Mouse (Mus musculus): Measurements from ENCODE around the gene Nmt1. TPM values are rescaled to one million over a fixed set of nuclear protein-coding genes. Genes with fewer than 3 reads are reported as not detected.

The Nmt1 gene
- total and polyA plus RNA-seq, 3 experiments = 29.8 to 147 (median 70.5) TPM

- H3K4me1 ChIP-seq (ENCODE audit: control insufficient read depth in 1 of 2, insufficient read depth in 2 of 2, low read length in 2 of 2) = no peaks in the 10 kb centered on the region
- H3K27ac ChIP-seq (ENCODE audit: control insufficient read depth, low read depth, low read length) = no peak overlapping the region
- no peak overlapping the region for H3K9ac ChIP-seq (ENCODE audit: control insufficient read depth, low read depth, low read length, poor library complexity, severe bottlenecking)
Observed at GRCm38 (mm10) chr11:103068272-103068671, 40.3 kb downstream of the Nmt1 start.

GRCm38 (mm10) chr11:103068884-103069283 is 40.9 kb downstream of the Nmt1 start:
- H3K36me3 ChIP-seq (ENCODE audit: control insufficient read depth in 1 of 2, insufficient read depth in 2 of 2, low read length in 2 of 2) = peaks cover 0 to 10% of the 10 kb centered on the region in 2 experiments; a peak in 2 of 4 replicates
- H3K27ac ChIP-seq (ENCODE audit: control insufficient read depth, low read depth, low read length) = no peak overlapping the region
- H3K9me3 ChIP-seq (replicated peaks; ENCODE audit: insufficient read depth, low read length) = no peaks in the 10 kb centered on the region
- H3K4me3 ChIP-seq (ENCODE audit: control insufficient read depth in 1 of 2, insufficient read depth in 1 of 2, low read depth in 2 of 2, low read length in 2 of 2) = no peak overlapping the region
- DNase-seq (ENCODE audit: low read depth, low spot score) = no peak
- no peaks in the 10 kb centered on the region for H3K79me2 ChIP-seq (ENCODE audit: control insufficient read depth, insufficient read depth, low read length, poor library complexity)
- no peak for TF ChIP-seq MAX (IDR thresholded peaks at IDR 0.05; ENCODE audit: low read length)
- TF ChIP-seq MYB (IDR thresholded peaks at IDR 0.05; ENCODE audit: low read depth, low read length) = no peak
- TF ChIP-seq BHLHE40 (IDR thresholded peaks at IDR 0.05; ENCODE audit: borderline replicate concordance, low read depth, low read length) = no peak
- TF ChIP-seq POLR2A (IDR thresholded peaks at IDR 0.05; ENCODE audit: control insufficient read depth in 1 of 2, insufficient read depth in 1 of 2, low read depth in 1 of 2, low read length in 2 of 2, poor library complexity in 1 of 2) = peak in 1 of 2 experiments; percentile 31; a peak in 1 of 4 replicates
- TF ChIP-seq CTCF (IDR thresholded peaks at IDR 0.05 in 2 of 3, conservative IDR thresholded peaks at IDR 0.05 in 1 of 3; ENCODE audit: control insufficient read depth in 1 of 3, insufficient read depth in 1 of 3, low read depth in 2 of 3, low read length in 3 of 3, poor library complexity in 1 of 3, severe bottlenecking in 1 of 3) = no peak
- no peak overlapping the region for H3K9ac ChIP-seq (ENCODE audit: control insufficient read depth, low read depth, low read length, poor library complexity, severe bottlenecking)
- H3K27me3 ChIP-seq (ENCODE audit: control insufficient read depth in 1 of 2, insufficient read depth in 2 of 2, low read length in 2 of 2) = no peaks in the 10 kb centered on the region
- H3K4me1 ChIP-seq (ENCODE audit: control insufficient read depth in 1 of 2, insufficient read depth in 2 of 2, low read length in 2 of 2) = no peaks in the 10 kb centered on the region

More at GRCm38 (mm10) chr11:103068272-103068671, 40.3 kb downstream of the Nmt1 start:
- DNase-seq (ENCODE audit: low read depth, low spot score) = no peak
- Histone ChIP-seq H3K79me2 (ENCODE audit: control insufficient read depth, insufficient read depth, low read length, poor library complexity) (no peaks in the 10 kb centered on the region), H3K9me3 (replicated peaks; ENCODE audit: insufficient read depth, low read length) (no peaks in the 10 kb centered on the region), H3K4me3 (ENCODE audit: control insufficient read depth in 1 of 2, insufficient read depth in 1 of 2, low read depth in 2 of 2, low read length in 2 of 2) (no peak overlapping the region), H3K36me3 (ENCODE audit: control insufficient read depth in 1 of 2, insufficient read depth in 2 of 2, low read length in 2 of 2) (peaks cover 0 to 12% of the 10 kb centered on the region in 2 experiments; a peak in 2 of 4 replicates), H3K27me3 (ENCODE audit: control insufficient read depth in 1 of 2, insufficient read depth in 2 of 2, low read length in 2 of 2) (no peaks in the 10 kb centered on the region)
- TF ChIP-seq MEF2A (IDR thresholded peaks at IDR 0.05; ENCODE audit: extremely low read depth, insufficient replicate concordance, low read depth, low read length, poor library complexity, severe bottlenecking) (no peak), HCFC1 (IDR thresholded peaks at IDR 0.05; ENCODE audit: low read depth, low read length) (no peak), EP300 (IDR thresholded peaks at IDR 0.05; ENCODE audit: low read depth in 1 of 2, low read length in 2 of 2) (no peak), ETS1 (IDR thresholded peaks at IDR 0.05; ENCODE audit: low read depth, low read length) (no peak), BHLHE40 (IDR thresholded peaks at IDR 0.05; ENCODE audit: borderline replicate concordance, low read depth, low read length) (no peak), E2F4 (IDR thresholded peaks at IDR 0.05; ENCODE audit: borderline replicate concordance, low read depth, low read length) (no peak), MAFK (IDR thresholded peaks at IDR 0.05; ENCODE audit: borderline replicate concordance, low read depth, low read length) (no peak), ZNF384 (IDR thresholded peaks at IDR 0.05; ENCODE audit: low read depth, low read length) (no peak), KAT2A (conservative IDR thresholded peaks at IDR 0.05; ENCODE audit: low read depth, low read length) (no peak)

- Histone ChIP-seq H3K4me3 (ENCODE audit: control insufficient read depth in 1 of 2, insufficient read depth in 1 of 2, low read depth in 2 of 2, low read length in 2 of 2) (no peak overlapping the region), H3K36me3 (ENCODE audit: control insufficient read depth in 1 of 2, insufficient read depth in 2 of 2, low read length in 2 of 2) (peaks cover 0 to 10% of the 10 kb centered on the region in 2 experiments; a peak in 2 of 4 replicates), H3K27me3 (ENCODE audit: control insufficient read depth in 1 of 2, insufficient read depth in 2 of 2, low read length in 2 of 2) (no peaks in the 10 kb centered on the region), H3K4me1 (ENCODE audit: control insufficient read depth in 1 of 2, insufficient read depth in 2 of 2, low read length in 2 of 2) (no peaks in the 10 kb centered on the region), H3K9ac (ENCODE audit: control insufficient read depth, low read depth, low read length, poor library complexity, severe bottlenecking) (no peak overlapping the region), H3K27ac (ENCODE audit: control insufficient read depth, low read depth, low read length) (no peak overlapping the region), H3K79me2 (ENCODE audit: control insufficient read depth, insufficient read depth, low read length, poor library complexity) (no peaks in the 10 kb centered on the region), H3K9me3 (replicated peaks; ENCODE audit: insufficient read depth, low read length) (no peaks in the 10 kb centered on the region)
- TF ChIP-seq GABPA (IDR thresholded peaks at IDR 0.05; ENCODE audit: low read depth, low read length) (no peak), ZNF384 (IDR thresholded peaks at IDR 0.05; ENCODE audit: low read depth, low read length) (no peak), POLR2AphosphoS2 (IDR thresholded peaks at IDR 0.05; ENCODE audit: low read length) (no peak), NRF1 (IDR thresholded peaks at IDR 0.05; ENCODE audit: insufficient read depth, low read depth, low read length, poor library complexity, severe bottlenecking) (no peak), ETS1 (IDR thresholded peaks at IDR 0.05; ENCODE audit: low read depth, low read length) (no peak), KAT2A (conservative IDR thresholded peaks at IDR 0.05; ENCODE audit: low read depth, low read length) (no peak), ZC3H11A (IDR thresholded peaks at IDR 0.05; ENCODE audit: low read depth, low read length) (no peak), BHLHE40 (IDR thresholded peaks at IDR 0.05; ENCODE audit: borderline replicate concordance, low read depth, low read length) (no peak), RCOR1 (IDR thresholded peaks at IDR 0.05; ENCODE audit: low read depth, low read length) (no peak), GATA1 (IDR thresholded peaks at IDR 0.05; ENCODE audit: low read depth, low read length) (no peak), USF1 (IDR thresholded peaks at IDR 0.05; ENCODE audit: low read depth, low read length) (no peak), MAFK (IDR thresholded peaks at IDR 0.05; ENCODE audit: borderline replicate concordance, low read depth, low read length) (no peak), SMC3 (IDR thresholded peaks at IDR 0.05; ENCODE audit: low read depth, low read length) (no peak), MEF2A (IDR thresholded peaks at IDR 0.05; ENCODE audit: extremely low read depth, insufficient replicate concordance, low read depth, low read length, poor library complexity, severe bottlenecking) (no peak), TCF12 (IDR thresholded peaks at IDR 0.05; ENCODE audit: low read depth, low read length) (no peak), USF2 (IDR thresholded peaks at IDR 0.05; ENCODE audit: borderline replicate concordance in 1 of 2, insufficient read depth in 1 of 2, low read depth in 1 of 2, low read length in 2 of 2) (no peak)
- no peak for DNase-seq (ENCODE audit: low read depth, low spot score)
Observed at GRCm38 (mm10) chr11:103069731-103070130, 41.7 kb downstream of the Nmt1 start.

Data from MEL (cell line).